Mouse (Mus musculus) testis, adult 2 months (tissue): ENCODE data around the gene Cep95. TPM values are rescaled to one million over a fixed set of nuclear protein-coding genes. Genes with fewer than 3 reads are reported as not detected.
A peak's percentile ranks its signal among the peaks of the same experiment; 100 is the strongest.

ENCODE experiments used
- H3K27ac ChIP-seq: fragments of 200-500 bp; 2 replicates; pipeline ENCODE4 v1.5.1; 2012; ENCODE audit warnings: low read depth, low read length; ENCODE audit not compliant: control insufficient read depth, insufficient read depth
- H3K27me3 ChIP-seq: fragments of 200-500 bp; 2 replicates; pipeline ENCODE4 v1.6.1; 2012; ENCODE audit warnings: mild to moderate bottlenecking, low read length, moderate library complexity; ENCODE audit not compliant: control insufficient read depth, insufficient read depth
- H3K36me3 ChIP-seq: fragments of 200-500 bp; 2 replicates; pipeline ENCODE4 v1.6.1; 2012; ENCODE audit warnings: mild to moderate bottlenecking, low read length; ENCODE audit not compliant: control insufficient read depth, insufficient read depth
- H3K4me1 ChIP-seq: fragments of 200-500 bp; 2 replicates; pipeline ENCODE4 v1.6.1; 2012; ENCODE audit warnings: low read length; ENCODE audit not compliant: control insufficient read depth, insufficient read depth
- H3K4me3 ChIP-seq: fragments of 200-500 bp; 2 replicates; pipeline ENCODE4 v1.5.1; 2012; ENCODE audit warnings: low read depth, mild to moderate bottlenecking, low read length, moderate library complexity, mixed read lengths; ENCODE audit not compliant: control insufficient read depth
- CTCF ChIP-seq: fragments of 200-500 bp; IDR thresholded peaks from 2 replicates; pipeline ENCODE4 v1.5.1; 2012; ENCODE audit warnings: low read depth, mild to moderate bottlenecking, inconsistent platforms, low read length, moderate library complexity; ENCODE audit not compliant: control insufficient read depth, insufficient read depth, insufficient replicate concordance
- POLR2A ChIP-seq: fragments of 200-500 bp; IDR thresholded peaks from 2 replicates; pipeline ENCODE4 v1.6.1; 2012; ENCODE audit warnings: low read depth, mild to moderate bottlenecking, inconsistent platforms, low read length, moderate library complexity; ENCODE audit not compliant: control insufficient read depth
- polyA plus RNA-seq: library from polyadenylated mRNA; depleted of rRNA; stranded (reverse); fragments of >200 nt; gene quantifications from 2 replicates; pipeline ENCODE4 v1.2.3, GENCODE M21; 2012

The Cep95 gene
- polyA plus RNA-seq, 1 experiment = 20.8 TPM

DNA sequence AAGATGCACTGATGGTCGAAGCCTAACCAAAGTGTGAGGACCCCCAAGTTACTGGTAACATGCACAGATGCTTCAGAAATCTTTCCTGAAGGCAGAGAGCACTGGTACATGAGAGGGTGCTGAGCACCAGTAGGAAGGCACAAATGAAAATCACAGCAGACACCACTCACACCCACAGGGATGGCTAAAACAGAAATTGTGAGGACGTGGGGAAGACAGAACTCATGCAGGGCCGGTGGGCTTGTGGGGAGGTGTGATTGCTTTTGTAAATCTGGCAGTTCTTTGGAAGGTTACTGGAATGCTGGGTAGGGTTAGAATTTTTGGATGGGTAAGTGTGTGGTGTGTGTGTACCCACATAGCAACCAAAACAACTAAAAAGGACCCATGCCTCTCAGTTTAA is 28.1 kb downstream of the Cep95 start:
- Histone ChIP-seq H3K4me1 (no peaks in the 10 kb centered on the region), H3K4me3 (no peak overlapping the region), H3K27ac (no peak overlapping the region), H3K36me3 (peaks cover 6% of the 10 kb centered on the region), H3K27me3 (no peaks in the 10 kb centered on the region)
- no peak for TF ChIP-seq POLR2A
- TF ChIP-seq CTCF = no peak

DNA sequence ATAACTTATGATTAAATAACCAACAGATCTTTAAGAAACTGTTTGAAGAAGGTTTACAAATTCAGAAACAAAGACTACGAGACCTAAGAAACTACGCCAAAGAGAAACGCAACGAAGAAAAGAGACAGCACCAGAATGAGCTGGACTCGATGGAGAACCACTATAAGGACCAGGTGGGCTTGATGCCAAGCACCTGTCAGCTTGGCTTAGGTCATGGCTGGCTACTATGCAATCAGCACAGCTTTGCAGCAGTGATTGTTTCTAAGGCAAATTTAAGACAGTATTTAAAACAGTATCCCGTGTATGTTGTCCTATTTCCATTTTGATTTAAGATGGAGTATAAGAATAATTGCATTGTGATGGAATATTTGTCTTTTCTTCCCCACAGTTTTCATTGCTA is 28.8 kb downstream of the Cep95 start:
- no peak overlapping the region for H3K27ac ChIP-seq
- H3K4me1 ChIP-seq = no peaks in the 10 kb centered on the region
- no peak for TF ChIP-seq POLR2A
- no peak for TF ChIP-seq CTCF
- H3K36me3 ChIP-seq = peaks cover 7% of the 10 kb centered on the region
- no peak overlapping the region for H3K4me3 ChIP-seq
- H3K27me3 ChIP-seq = no peaks in the 10 kb centered on the region

GRCm38 (mm10) chr11:106818341-106818740 is 29.3 kb downstream of the Cep95 start:
- H3K4me1 ChIP-seq = no peaks in the 10 kb centered on the region
- no peak overlapping the region for H3K27ac ChIP-seq
- TF ChIP-seq POLR2A (no peak), CTCF (no peak)
- H3K36me3 ChIP-seq = peaks cover 7% of the 10 kb centered on the region
- H3K4me3 ChIP-seq = no peak overlapping the region
- H3K27me3 ChIP-seq = no peaks in the 10 kb centered on the region

DNA sequence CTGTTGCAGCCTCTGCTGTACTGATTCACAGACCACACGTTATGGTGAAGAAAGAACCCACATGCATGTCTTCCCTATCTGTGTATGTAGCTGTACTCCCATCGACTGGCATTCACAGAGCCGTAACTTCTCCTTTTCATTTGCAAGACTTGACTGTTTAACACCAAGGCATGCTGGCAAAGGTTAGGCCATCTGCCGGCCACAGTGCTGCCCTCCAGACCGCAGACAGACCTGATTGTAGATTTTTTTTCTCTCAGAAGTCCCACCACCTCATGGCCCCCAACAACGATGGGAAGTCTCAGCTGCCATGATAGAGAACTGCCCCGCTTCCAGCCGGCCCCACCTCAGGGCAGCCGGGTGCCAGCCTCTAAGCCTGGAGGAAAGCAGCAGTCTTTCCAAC is 30.5 kb downstream of the Cep95 start:
- Histone ChIP-seq H3K4me1 (no peaks in the 10 kb centered on the region), H3K27ac (no peak overlapping the region), H3K36me3 (peaks cover 7% of the 10 kb centered on the region), H3K4me3 (peak overlapping the region; percentile 63), H3K27me3 (no peaks in the 10 kb centered on the region)
- TF ChIP-seq POLR2A = no peak
- no peak for TF ChIP-seq CTCF

DNA sequence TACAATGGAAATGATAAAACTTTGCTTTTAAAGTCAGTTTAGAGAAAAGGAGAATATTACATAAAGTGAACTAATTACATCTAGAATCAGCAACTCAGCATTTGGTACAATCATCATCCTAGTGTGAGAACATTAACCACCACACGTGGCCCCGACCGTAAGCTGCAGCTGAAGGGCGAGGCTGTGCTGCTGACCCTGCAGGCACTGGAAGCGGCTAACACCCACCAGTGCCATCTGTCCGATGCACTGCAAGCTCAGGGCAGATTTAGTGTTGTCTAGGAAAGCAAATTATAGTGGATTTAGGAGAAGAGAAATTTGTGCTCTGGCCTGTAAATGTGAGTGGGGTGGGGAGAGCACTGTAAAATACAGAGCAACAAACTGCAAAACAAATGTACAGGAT is 31.2 kb downstream of the Cep95 start:
- H3K36me3 ChIP-seq = peaks cover 7% of the 10 kb centered on the region
- TF ChIP-seq POLR2A (no peak), CTCF (no peak)
- H3K27me3 ChIP-seq = no peaks in the 10 kb centered on the region
- H3K27ac ChIP-seq = no peak overlapping the region
- no peaks in the 10 kb centered on the region for H3K4me1 ChIP-seq
- H3K4me3 ChIP-seq = no peak overlapping the region

GRCm38 (mm10) chr11:106820972-106821371 is 31.9 kb downstream of the Cep95 start:
- no peak overlapping the region for H3K27ac ChIP-seq
- H3K36me3 ChIP-seq = peaks cover 7% of the 10 kb centered on the region
- no peaks in the 10 kb centered on the region for H3K4me1 ChIP-seq
- no peak for TF ChIP-seq CTCF
- no peak for TF ChIP-seq POLR2A
- no peak overlapping the region for H3K4me3 ChIP-seq
- no peaks in the 10 kb centered on the region for H3K27me3 ChIP-seq

DNA sequence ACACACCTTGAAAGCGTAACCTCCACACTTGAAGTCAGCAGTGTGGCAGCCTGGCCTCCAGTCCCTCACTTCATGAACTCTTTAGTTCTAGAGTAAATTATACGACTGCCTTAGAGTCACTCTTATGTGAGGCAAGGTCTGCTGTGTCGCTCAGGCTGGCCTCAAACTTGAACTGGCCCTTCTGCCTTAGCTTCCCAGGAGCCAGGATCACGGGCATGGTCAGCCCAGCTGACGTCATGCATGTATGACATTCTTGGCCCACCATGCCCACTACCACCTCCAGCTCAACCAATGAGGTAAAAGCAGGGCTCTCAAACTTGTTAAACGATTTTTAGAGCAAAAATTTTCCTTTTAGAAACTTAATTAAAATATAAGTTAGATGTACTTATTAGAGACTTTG is 32.3 kb downstream of the Cep95 start:
- peaks cover 6% of the 10 kb centered on the region for H3K36me3 ChIP-seq
- no peak overlapping the region for H3K4me3 ChIP-seq
- no peaks in the 10 kb centered on the region for H3K4me1 ChIP-seq
- H3K27ac ChIP-seq = no peak overlapping the region
- TF ChIP-seq POLR2A (no peak), CTCF (no peak)
- H3K27me3 ChIP-seq = no peaks in the 10 kb centered on the region

- H3K36me3 ChIP-seq = peaks cover 6% of the 10 kb centered on the region
- H3K27me3 ChIP-seq = no peaks in the 10 kb centered on the region
- no peak for TF ChIP-seq CTCF
- no peak for TF ChIP-seq POLR2A
Measured at GRCm38 (mm10) chr11:106822491-106822890, 33.4 kb downstream of the Cep95 start.

More at GRCm38 (mm10) chr11:106822491-106822890, 33.4 kb downstream of the Cep95 start:
- H3K4me1 ChIP-seq = no peaks in the 10 kb centered on the region
- no peak overlapping the region for H3K4me3 ChIP-seq
- H3K27ac ChIP-seq = no peak overlapping the region
